Mouse (Mus musculus): ENCODE data around the gene Fli1. TPM values are rescaled to one million over a fixed set of nuclear protein-coding genes. Genes with fewer than 3 reads are reported as not detected.
A peak's percentile ranks its signal among the peaks of the same experiment; 100 is the strongest.

Fli1 gene
- total RNA-seq (2021): 1 to 10 TPM; 5.3 to 7.2 TPM
- long read RNA-seq, experiment 1, partial matches to known transcripts: 1 of 6 reads
- long read RNA-seq, experiment 1, other reads (novel, unspliced or antisense): 1 of 6 reads
- long read RNA-seq, experiment 2, partial matches to known transcripts: 0 of 4 reads
- long read RNA-seq, experiment 2, other reads (novel, unspliced or antisense): 3 of 4 reads

DNA sequence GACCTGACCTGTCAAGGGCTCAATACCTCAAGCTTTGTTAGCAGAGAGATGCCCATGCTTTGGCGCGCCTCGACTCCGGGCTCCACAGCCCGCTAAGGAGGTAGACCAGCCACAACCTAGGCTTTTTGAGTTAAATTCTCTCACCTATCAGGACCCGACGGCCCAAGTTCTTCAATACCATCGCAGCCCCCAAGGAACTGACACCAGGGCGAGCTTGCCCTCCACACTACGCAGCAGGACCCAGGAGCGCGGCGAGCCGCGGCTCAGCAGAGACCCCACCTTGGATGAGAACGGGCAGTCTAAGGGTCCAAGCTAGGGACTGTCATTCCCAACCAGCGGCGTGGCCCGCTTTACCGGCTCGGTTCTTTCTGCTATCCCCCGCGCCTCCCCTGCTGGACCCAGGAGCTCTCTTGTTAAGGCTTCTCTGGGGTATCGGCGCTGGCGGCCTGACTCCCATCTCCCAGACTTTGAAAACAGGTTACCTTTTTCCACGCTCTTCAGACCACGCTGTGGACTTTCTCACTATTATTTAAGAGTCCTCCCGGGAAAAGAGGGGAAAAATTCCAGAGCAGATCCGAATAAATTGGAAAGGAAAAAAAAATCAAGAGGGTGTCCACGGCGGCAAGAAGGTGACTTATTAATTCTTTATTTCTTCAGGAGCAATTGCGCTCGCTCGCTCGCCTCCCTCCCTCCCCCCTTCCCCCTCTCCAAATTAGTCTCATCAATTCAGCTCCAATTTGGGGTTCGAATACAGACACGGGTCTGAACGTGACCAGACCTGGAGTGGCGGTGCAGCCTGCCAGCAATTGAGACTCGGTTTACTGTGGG lies at the start of gene Fli1:
Gene Fli1, minus strand, starts transcription at position 650 of the 828 bp plus-strand sequence.
- no peak for DNase-seq (ENCODE audit: low spot score)

- DNase-seq (ENCODE audit: low spot score): peak; percentile 79
Observed at GRCm38 (mm10) chr9:32591732-32592582, 49.3 kb upstream of the Fli1 start.

- DNase-seq (ENCODE audit: low spot score): no peak
Observed at GRCm38 (mm10) chr9:32590571-32590970, 47.9 kb upstream of the Fli1 start.

DNA sequence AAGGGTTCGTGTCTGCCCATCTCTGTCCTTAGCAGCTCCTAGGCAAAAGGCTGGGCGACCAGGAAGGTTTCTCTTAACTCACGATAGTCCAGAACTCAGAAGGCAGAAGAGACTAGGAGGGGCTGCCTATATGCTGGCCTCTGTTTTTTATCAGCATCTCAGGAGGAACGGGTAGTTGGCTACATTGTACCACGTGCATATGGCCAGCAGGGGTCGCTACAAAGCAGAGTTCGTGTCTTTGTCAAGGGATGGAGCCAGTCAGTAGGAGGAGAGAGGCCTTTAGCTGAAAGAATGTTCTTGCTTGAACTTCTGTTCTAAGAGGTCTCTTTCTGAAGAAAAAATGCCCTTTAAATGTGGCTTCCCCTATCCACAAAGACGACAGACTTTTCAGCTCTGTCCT lies 47.2 kb upstream of the Fli1 start:
- peak; percentile 82 for DNase-seq (ENCODE audit: low spot score)

- DNase-seq (ENCODE audit: low spot score): no peak
Observed at GRCm38 (mm10) chr9:32585357-32585756, 42.7 kb upstream of the Fli1 start.

DNA sequence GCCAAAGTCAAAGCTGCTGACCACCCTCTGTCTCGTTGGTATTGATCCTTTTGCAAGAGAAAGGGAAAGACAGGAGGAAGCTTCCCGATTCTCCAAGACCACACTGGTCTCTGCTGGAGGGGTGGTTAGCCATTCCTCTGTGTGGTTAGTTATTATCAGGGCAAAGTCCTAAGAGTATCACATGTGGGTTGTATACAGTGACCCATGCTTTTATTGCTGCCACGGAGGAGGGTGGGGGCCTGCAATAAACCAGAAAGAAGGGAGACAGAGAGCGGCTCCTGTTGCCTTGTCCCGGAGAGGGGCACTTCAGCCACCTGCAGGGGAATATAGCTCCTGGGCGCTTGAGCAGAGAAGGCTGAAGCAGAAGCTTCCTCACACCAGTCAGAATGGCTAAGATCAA lies 41.2 kb upstream of the Fli1 start:
- no peak for DNase-seq (ENCODE audit: low spot score)

- no peak for DNase-seq (ENCODE audit: low spot score)
Observed at GRCm38 (mm10) chr9:32581851-32582573, 39.4 kb upstream of the Fli1 start.

DNA sequence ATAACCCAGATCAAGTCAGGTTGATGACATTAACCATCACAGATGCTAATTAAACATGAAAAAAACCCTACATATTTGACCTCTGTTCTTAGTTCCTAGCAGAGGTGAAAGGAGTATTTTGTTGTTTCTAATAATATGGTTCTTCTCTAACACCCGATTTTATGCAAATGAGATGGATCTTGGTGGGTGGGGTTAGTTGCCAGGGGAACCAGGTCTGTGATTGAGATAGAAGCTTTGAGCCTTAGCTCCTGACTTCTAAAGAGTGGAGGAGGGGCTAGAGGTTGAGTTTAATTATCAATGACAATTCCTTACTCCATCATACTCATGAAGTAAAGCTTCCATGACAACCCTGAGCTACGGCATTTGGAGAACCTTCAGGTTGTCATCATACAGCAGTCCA lies 35.8 kb upstream of the Fli1 start:
- no peak for DNase-seq (ENCODE audit: low spot score)

- no peak for DNase-seq (ENCODE audit: low spot score)
Observed at GRCm38 (mm10) chr9:32573638-32574037, 31.0 kb upstream of the Fli1 start.

DNA sequence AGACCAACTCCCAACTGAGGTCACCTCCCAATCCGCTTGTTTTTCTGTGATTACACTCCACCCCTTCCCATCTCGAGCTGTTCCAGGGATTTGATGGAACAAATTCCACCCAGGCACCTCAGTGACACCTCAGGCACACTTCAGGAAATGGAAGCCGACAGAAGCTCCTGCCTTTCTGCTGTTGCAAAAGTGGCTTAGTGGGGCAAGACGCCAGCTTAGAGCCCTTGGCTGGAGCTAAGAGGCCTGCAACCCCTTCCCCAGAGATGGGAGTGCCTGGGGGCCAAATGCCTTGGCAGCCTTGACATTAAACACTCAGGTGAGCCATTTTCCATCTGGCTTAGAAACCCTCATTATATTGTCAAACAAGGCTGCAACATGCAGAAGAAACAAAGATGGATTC lies 29.0 kb upstream of the Fli1 start:
- DNase-seq (ENCODE audit: low spot score): no peak

DNA sequence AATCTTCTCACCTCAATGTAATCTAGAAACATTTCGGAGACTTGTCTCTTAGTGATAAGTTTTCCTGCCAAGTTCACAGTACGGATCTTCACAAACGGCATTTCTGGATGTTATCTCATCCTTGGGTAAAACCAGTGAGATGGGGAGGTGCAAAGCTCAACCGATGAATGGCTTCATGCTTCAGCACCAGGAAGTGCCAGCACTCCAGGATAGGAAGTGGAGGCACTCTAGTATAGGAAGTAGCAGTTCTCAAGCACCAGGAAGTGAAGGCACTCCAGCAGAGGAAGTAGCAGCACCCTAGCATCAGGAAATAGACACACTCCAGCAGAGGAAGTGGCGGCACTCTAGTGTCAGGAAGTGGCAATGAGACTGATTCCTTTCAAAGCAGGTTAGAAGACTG lies 27.9 kb upstream of the Fli1 start:
- DNase-seq (ENCODE audit: low spot score): no peak

GRCm38 (mm10) chr9:32569261-32569660 lies 26.6 kb upstream of the Fli1 start:
- DNase-seq (ENCODE audit: low spot score): no peak

- DNase-seq (ENCODE audit: low spot score): no peak
Observed at GRCm38 (mm10) chr9:32567603-32568002, 24.9 kb upstream of the Fli1 start.

DNA sequence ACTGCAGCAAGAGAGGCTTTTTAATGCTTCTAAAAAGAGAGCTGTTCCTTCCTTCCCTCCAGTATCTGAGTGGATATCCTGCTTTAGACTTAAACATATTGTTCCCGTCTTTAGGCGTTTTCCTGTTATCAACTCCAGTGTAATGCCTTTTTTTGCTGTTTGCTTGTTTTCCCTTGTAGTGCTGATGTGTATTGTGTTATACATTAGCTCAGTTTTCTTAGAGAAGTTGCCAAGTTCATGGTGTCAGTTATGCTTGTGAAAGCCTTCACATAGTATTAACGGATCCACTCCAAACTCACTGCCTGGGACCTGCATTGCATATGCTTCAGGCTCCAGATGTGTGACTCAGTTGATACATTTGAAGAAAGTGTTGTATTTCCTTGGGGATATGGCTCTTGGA lies 22.6 kb upstream of the Fli1 start:
- DNase-seq (ENCODE audit: low spot score): no peak

GRCm38 (mm10) chr9:32562837-32563236 lies 20.2 kb upstream of the Fli1 start:
- no peak for DNase-seq (ENCODE audit: low spot score)

GRCm38 (mm10) chr9:32562409-32562808 lies 19.7 kb upstream of the Fli1 start:
- peak; percentile 25 for DNase-seq (ENCODE audit: low spot score)

DNA sequence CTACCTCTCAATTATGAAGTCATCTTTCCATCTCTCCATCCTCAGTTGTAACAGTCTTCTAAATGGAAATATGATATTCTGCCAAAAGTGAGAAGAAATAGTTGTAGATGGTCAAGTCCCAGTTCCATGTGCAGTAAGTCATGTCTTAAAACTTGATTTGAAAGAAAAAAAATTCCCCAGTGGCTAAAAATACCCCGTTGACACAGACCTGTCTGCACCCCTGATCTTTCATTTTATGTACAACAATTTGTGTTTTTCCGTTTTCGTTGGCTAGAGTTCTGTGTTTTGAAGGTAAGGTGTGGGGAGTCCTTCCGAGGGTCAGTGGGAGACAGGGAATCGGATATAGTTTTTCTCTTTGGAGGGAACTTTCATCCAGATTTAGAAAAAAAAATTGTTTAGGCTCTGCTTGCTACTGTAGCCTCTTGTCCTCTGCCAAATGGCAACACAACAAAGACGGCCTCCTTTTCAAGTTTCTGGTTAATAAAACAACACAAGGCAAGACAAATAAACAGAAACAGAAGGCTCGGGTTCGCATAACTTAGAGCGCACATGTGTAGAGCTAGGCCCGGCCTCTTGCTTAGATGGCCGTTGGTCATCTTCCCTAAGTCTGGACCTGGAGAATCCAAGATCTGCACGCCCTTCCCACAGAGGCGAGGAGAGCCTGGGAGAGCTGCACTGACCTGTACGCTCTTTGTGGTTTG lies 18.7 kb upstream of the Fli1 start:
- DNase-seq (ENCODE audit: low spot score): no peak

- no peak for DNase-seq (ENCODE audit: low spot score)
Observed at GRCm38 (mm10) chr9:32559859-32560258, 17.2 kb upstream of the Fli1 start.

DNA sequence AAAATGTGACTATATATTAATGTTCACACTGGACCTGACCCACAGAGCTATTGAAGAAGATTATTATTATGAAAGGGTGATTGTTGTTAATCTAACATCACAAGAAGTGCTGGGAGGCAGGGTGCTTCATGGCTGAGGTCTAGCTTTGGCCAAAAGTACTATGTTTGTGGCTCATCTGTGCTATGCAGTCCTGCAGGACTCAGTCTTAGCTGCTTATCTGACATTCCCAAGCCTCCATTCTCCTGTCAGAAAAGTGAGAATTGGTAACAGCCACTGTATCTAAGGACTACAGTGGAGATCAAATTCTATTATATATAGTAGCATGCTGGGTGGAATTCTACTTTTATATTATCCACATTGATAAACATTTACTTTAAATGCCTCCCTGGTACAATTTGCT lies 16.8 kb upstream of the Fli1 start:
- no peak for DNase-seq (ENCODE audit: low spot score)

DNA sequence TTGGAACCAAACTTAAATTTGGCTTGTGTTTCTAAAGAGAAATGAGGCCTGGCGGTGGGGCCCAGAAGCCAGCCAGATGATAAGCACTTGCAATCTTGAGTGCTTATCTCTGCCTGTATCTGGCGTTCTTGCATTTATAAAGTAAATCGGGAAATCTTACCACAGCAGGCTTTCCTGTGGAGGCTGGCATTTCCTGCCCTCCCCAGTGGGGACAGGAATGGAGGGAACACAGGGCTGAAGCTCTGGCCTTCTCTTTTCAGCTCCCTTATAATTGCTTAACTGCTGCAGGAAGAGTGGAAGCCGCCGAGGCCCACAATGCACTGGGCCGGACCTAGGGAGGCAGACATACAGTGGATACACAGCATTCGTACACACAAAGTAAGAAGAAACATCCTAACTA lies 13.7 kb upstream of the Fli1 start:
- no peak for DNase-seq (ENCODE audit: low spot score)

- no peak for DNase-seq (ENCODE audit: low spot score)
Observed at GRCm38 (mm10) chr9:32555279-32555678, 12.6 kb upstream of the Fli1 start.

Measured in gastrocnemius, adult 18-20 months (tissue).